Mouse (Mus musculus): Measurements from ENCODE around the gene F13a1. TPM values are rescaled to one million over a fixed set of nuclear protein-coding genes. Genes with fewer than 3 reads are reported as not detected.

Gene F13a1
- under 1 TPM; 0.09 to 0.17 TPM for polyA plus RNA-seq (2017; shearing (Covaris generic))

DNA sequence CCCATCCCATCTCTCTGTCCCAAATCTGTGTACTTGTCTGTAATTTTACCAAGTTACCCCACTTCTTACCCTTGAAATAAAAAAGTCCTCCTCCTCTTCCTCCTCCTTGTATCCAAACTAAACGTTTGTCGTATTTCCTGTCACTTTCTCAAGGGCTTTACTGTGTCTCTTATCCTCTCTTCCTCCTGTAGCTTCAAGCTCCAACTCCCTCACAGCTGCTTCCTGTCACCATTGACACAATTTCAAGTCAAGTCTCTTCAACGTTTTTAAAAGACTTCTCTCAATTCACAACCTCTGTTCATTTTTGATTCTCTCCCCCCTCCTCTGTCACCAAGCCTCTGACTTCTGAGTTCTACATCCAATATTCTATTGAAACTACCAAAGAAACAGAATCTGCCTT is at the start of gene F13a1:
Gene F13a1 (minus strand): TSS at position 119 of the 400 bp plus-strand sequence.

All from activated CD4-positive, CD25-positive, alpha-beta regulatory T cell (primary cell).